In genomic region chr19:29945557-29946422, GRCm38 (mm10) we compare ENCODE assay signal across 20 mouse cellular contexts. TPM values are rescaled to one million over a fixed set of nuclear protein-coding genes. Genes with fewer than 3 reads are reported as not detected.
DNase-seq lines count a peak whose midpoint lies in the region; ATAC-seq and TF ChIP-seq lines count a peak whose summit lies in the region.
"Had no signal": no experiment of that assay in that cellular context is flagged by ENCODE, and none has a peak within 500 bp of the region (broad histone marks: within the 10 kb centered on the region; RNA-seq: fewer than 3 reads in every experiment).

No protein-coding gene starts in this region.

- H3K4me2 ChIP-seq in heart, embryonic 15.5 days, result peak overlapping the region; percentile 3; the same call in 1 of the 2 replicates
- no peak overlapping the region for H3K4me2 ChIP-seq in liver, embryonic 16.5 days (ENCODE audit: low read depth, low read length)
- no peak overlapping the region for H3K4me2 ChIP-seq in liver, embryonic 12.5 days
- H3K4me2 ChIP-seq in liver, postnatal 0 days (ENCODE audit: low read depth, low read length), result peak overlapping the region; percentile 44
- H3K4me2 ChIP-seq: embryonic facial prominence, embryonic 12.5 days; neural tube, embryonic 12.5 days had no signal

- H3K36me3 ChIP-seq in heart, embryonic 15.5 days, result no peaks in the 10 kb centered on the region
- no peaks in the 10 kb centered on the region for H3K36me3 ChIP-seq in liver, embryonic 16.5 days (ENCODE audit: control insufficient read depth, insufficient read depth)
- no peaks in the 10 kb centered on the region for H3K36me3 ChIP-seq in liver, embryonic 12.5 days
- H3K36me3 ChIP-seq in MEL (ENCODE audit: control insufficient read depth in 1 of 2, insufficient read depth in 2 of 2, low read length in 2 of 2), result peaks cover 0 to 9% of the 10 kb centered on the region in 2 experiments; a peak in 2 of 4 replicates
- no peaks in the 10 kb centered on the region for H3K36me3 ChIP-seq in liver, postnatal 0 days (replicated peaks; ENCODE audit: insufficient read depth, low read length)
- H3K36me3 ChIP-seq: embryonic facial prominence, embryonic 12.5 days; G1E; neural tube, embryonic 12.5 days had no signal

- H3K4me3 ChIP-seq in heart, embryonic 15.5 days, result no peak overlapping the region
- H3K4me3 ChIP-seq in liver, embryonic 16.5 days (ENCODE audit: low read depth, low read length), result no peak overlapping the region
- no peak overlapping the region for H3K4me3 ChIP-seq in liver, embryonic 12.5 days
- peak overlapping the region in 1 of 2 experiments; percentile 2; a peak in 1 of 4 replicates for H3K4me3 ChIP-seq in MEL (ENCODE audit: control insufficient read depth in 1 of 2, insufficient read depth in 1 of 2, low read depth in 2 of 2, low read length in 2 of 2)
- H3K4me3 ChIP-seq in liver, postnatal 0 days (ENCODE audit: low read depth, low read length), result no peak overlapping the region
- H3K4me3 ChIP-seq: embryonic facial prominence, embryonic 12.5 days; neural tube, embryonic 12.5 days had no signal

- TF ChIP-seq EP300 in MEL (IDR thresholded peaks at IDR 0.05; ENCODE audit: low read depth in 1 of 2, low read length in 2 of 2), result peak; percentile 49 to 69; a peak in 3 of 4 replicates
- TF ChIP-seq EP300 in liver, postnatal 0 days (IDR thresholded peaks at IDR 0.05; ENCODE audit: low read depth), result no peak

- TF ChIP-seq POLR2A in MEL (IDR thresholded peaks at IDR 0.05; ENCODE audit: control insufficient read depth in 1 of 2, insufficient read depth in 1 of 2, low read depth in 1 of 2, low read length in 2 of 2, poor library complexity in 1 of 2), result no peak

- peaks cover 17% of the 10 kb centered on the region for H3K4me1 ChIP-seq in heart, embryonic 15.5 days (replicated peaks)
- peaks cover 4% of the 10 kb centered on the region for H3K4me1 ChIP-seq in liver, embryonic 16.5 days (ENCODE audit: control insufficient read depth, low read depth, low read length)
- H3K4me1 ChIP-seq in liver, embryonic 12.5 days, result peaks cover 8% of the 10 kb centered on the region; the same call in 1 of the 2 replicates
- H3K4me1 ChIP-seq in MEL (ENCODE audit: control insufficient read depth in 1 of 2, insufficient read depth in 2 of 2, low read length in 2 of 2), result peaks cover 4 to 6% of the 10 kb centered on the region in 2 experiments; a peak in 2 of 4 replicates
- peaks cover 11% of the 10 kb centered on the region for H3K4me1 ChIP-seq in liver, postnatal 0 days (ENCODE audit: insufficient read depth)

- H3K79me2 ChIP-seq in MEL (ENCODE audit: control insufficient read depth, insufficient read depth, low read length, poor library complexity), result no peaks in the 10 kb centered on the region

- H3K27me3 ChIP-seq in heart, embryonic 15.5 days, result no peaks in the 10 kb centered on the region
- no peaks in the 10 kb centered on the region for H3K27me3 ChIP-seq in liver, embryonic 16.5 days (ENCODE audit: control insufficient read depth, insufficient read depth, low read depth, low read length)
- H3K27me3 ChIP-seq in liver, embryonic 12.5 days (replicated peaks), result 0 out of 2 replicates have a peak, but pooled peaks cover 4% of the 10 kb centered on the region
- H3K27me3 ChIP-seq in MEL (ENCODE audit: control insufficient read depth in 1 of 2, insufficient read depth in 2 of 2, low read length in 2 of 2), result peaks cover 4 to 5% of the 10 kb centered on the region in 2 experiments; a peak in 3 of 4 replicates
- H3K27me3 ChIP-seq in liver, postnatal 0 days (ENCODE audit: insufficient read depth, low read length), result no peaks in the 10 kb centered on the region
- H3K27me3 ChIP-seq: embryonic facial prominence, embryonic 12.5 days; neural tube, embryonic 12.5 days had no signal

- no peaks in the 10 kb centered on the region for H3K9me3 ChIP-seq in heart, embryonic 15.5 days (replicated peaks)
- H3K9me3 ChIP-seq in liver, embryonic 16.5 days (replicated peaks; ENCODE audit: control insufficient read depth, low read length), result no peaks in the 10 kb centered on the region
- no peaks in the 10 kb centered on the region for H3K9me3 ChIP-seq in liver, embryonic 12.5 days (replicated peaks)
- H3K9me3 ChIP-seq in MEL (replicated peaks; ENCODE audit: insufficient read depth, low read length), result no peaks in the 10 kb centered on the region
- H3K9me3 ChIP-seq in liver, postnatal 0 days (ENCODE audit: low read length), result no peaks in the 10 kb centered on the region
- H3K9me3 ChIP-seq: embryonic facial prominence, embryonic 12.5 days; G1E; neural tube, embryonic 12.5 days had no signal

- peak overlapping the region; percentile 27; the same call in 1 of the 2 replicates for H3K27ac ChIP-seq in heart, embryonic 15.5 days
- H3K27ac ChIP-seq in liver, embryonic 16.5 days (ENCODE audit: low read length), result peak overlapping the region; percentile 5; the same call in 1 of the 2 replicates
- no peak overlapping the region for H3K27ac ChIP-seq in liver, embryonic 12.5 days
- H3K27ac ChIP-seq in MEL (ENCODE audit: control insufficient read depth, low read depth, low read length), result no peak overlapping the region
- H3K27ac ChIP-seq in liver, postnatal 0 days (ENCODE audit: low read depth), result peak overlapping the region; percentile 69
- H3K27ac ChIP-seq: embryonic facial prominence, embryonic 12.5 days; neural tube, embryonic 12.5 days; stomach, postnatal 0 days had no signal

- no peak for ATAC-seq in heart, embryonic 15.5 days (replicated peaks; ENCODE audit: insufficient number of reproducible peaks, insufficient read depth, low FRiP score, low read depth)
- no peak for ATAC-seq in liver, embryonic 16.5 days (ENCODE audit: low read depth)
- no peak for ATAC-seq in liver, embryonic 12.5 days
- ATAC-seq in liver, postnatal 0 days, result no peak
- ATAC-seq: forebrain, embryonic 16.5 days had no signal

- no peak overlapping the region for H3K9ac ChIP-seq in heart, embryonic 15.5 days
- H3K9ac ChIP-seq in liver, embryonic 16.5 days (ENCODE audit: low read depth, low read length), result no peak overlapping the region
- no peak overlapping the region for H3K9ac ChIP-seq in liver, embryonic 12.5 days
- no peak overlapping the region for H3K9ac ChIP-seq in MEL (ENCODE audit: control insufficient read depth, low read depth, low read length, poor library complexity, severe bottlenecking)
- H3K9ac ChIP-seq in liver, postnatal 0 days (replicated peaks), result no peak overlapping the region
- H3K9ac ChIP-seq: embryonic facial prominence, embryonic 12.5 days; neural tube, embryonic 12.5 days had no signal

- no peak for DNase-seq in heart, adult 9 months (ENCODE audit: low spot score in 2 of 2)
- DNase-seq in MEL (ENCODE audit: low read depth, low spot score), result peak; percentile 71
- DNase-seq in liver, postnatal 0 days, result no peak
- DNase-seq in cerebellum, adult 9-11 months, result no peak
- no peak for DNase-seq in spleen, postnatal 14 days (ENCODE audit: low spot score in 2 of 2)
- DNase-seq: adrenal gland, postnatal 25 days; cerebellum, adult 18-20 months; lung, postnatal 4 days; right cerebral cortex, postnatal 25 days had no signal

- no peak; a peak in 1 of 6 replicates for TF ChIP-seq CTCF in MEL (IDR thresholded peaks at IDR 0.05 in 2 of 3, conservative IDR thresholded peaks at IDR 0.05 in 1 of 3; ENCODE audit: control insufficient read depth in 1 of 3, insufficient read depth in 1 of 3, low read depth in 2 of 3, low read length in 3 of 3, poor library complexity in 1 of 3, severe bottlenecking in 1 of 3)
- no peak for TF ChIP-seq CTCF in liver, postnatal 0 days (IDR thresholded peaks at IDR 0.05; ENCODE audit: low read depth)

- WGBS in heart, embryonic 15.5 days, result 14% methylated on average over 11 of the region's 11 CpGs
- 10% methylated on average over 11 of the region's 11 CpGs for WGBS in liver, embryonic 16.5 days (ENCODE audit: insufficient replicate concordance)
- WGBS in liver, embryonic 12.5 days (ENCODE audit: insufficient replicate concordance), result 13% methylated on average over 11 of the region's 11 CpGs
- WGBS in liver, postnatal 0 days (ENCODE audit: insufficient replicate concordance), result 13% methylated on average over 11 of the region's 11 CpGs

- no peak for TF ChIP-seq RAD21 in MEL (IDR thresholded peaks at IDR 0.05; ENCODE audit: low read depth, low read length)

TF ChIP-seq in MEL, 35 proteins besides CTCF, POLR2A, EP300 and RAD21:
- TF ChIP-seq USF1 (IDR thresholded peaks at IDR 0.05; ENCODE audit: low read depth, low read length), result no peak
- TF ChIP-seq MYC (IDR thresholded peaks at IDR 0.05; ENCODE audit: low read depth, low read length), result no peak
- TF ChIP-seq RCOR1 (IDR thresholded peaks at IDR 0.05; ENCODE audit: low read depth, low read length), result peak; percentile 74
- TF ChIP-seq ZNF384 (IDR thresholded peaks at IDR 0.05; ENCODE audit: low read depth, low read length), result no peak
- 0 out of 2 replicates have a peak, but pooled peaks have one; percentile 9 for TF ChIP-seq TAL1 (IDR thresholded peaks at IDR 0.05; ENCODE audit: low read length)
- TF ChIP-seq TCF12 (IDR thresholded peaks at IDR 0.05; ENCODE audit: low read depth, low read length), result 0 out of 2 replicates have a peak, but pooled peaks have one; percentile 5
- no peak for TF ChIP-seq KAT2A (conservative IDR thresholded peaks at IDR 0.05; ENCODE audit: low read depth, low read length)
- peak; percentile 71 for TF ChIP-seq GATA1 (IDR thresholded peaks at IDR 0.05; ENCODE audit: low read depth, low read length)
- TF ChIP-seq HCFC1 (IDR thresholded peaks at IDR 0.05; ENCODE audit: low read depth, low read length), result 0 out of 2 replicates have a peak, but pooled peaks have one; percentile 10
- TF ChIP-seq MXI1 (IDR thresholded peaks at IDR 0.05; ENCODE audit: low read depth, low read length), result 0 out of 2 replicates have a peak, but pooled peaks have one; percentile 23
TF ChIP-seq in MEL: peak in this region for 6.

RNA-seq across cellular contexts. Expression of gene Il33, which starts 20.9 kb away (rescaled TPM):
- polyA plus RNA-seq in heart, embryonic 15.5 days (2015; fragmentation: Nextera tagmentation; extraction: Ambion mirVana), result 9.5 and 10.2 TPM in 2 replicates
- polyA plus RNA-seq in liver, embryonic 16.5 days (2015; fragmentation: Nextera tagmentation; extraction: Ambion mirVana), result 1.5 and 1.6 TPM in 2 replicates
- 0.64 and 0.73 TPM in 2 replicates for polyA plus RNA-seq in liver, embryonic 12.5 days (2016; fragmentation: Nextera tagmentation; extraction: Ambion mirVana)
- total RNA-seq in MEL (2012; rRNA removed), result not detected in 2 replicates
- under 1 TPM in 1 of 2 experiments, not detected in 1; 0.17 TPM for polyA plus RNA-seq in MEL (2012; ENCODE audit: insufficient read depth in 1 of 2, insufficient read length in 2 of 2, low read depth in 1 of 2, low replicate concordance in 2 of 2, missing spikeins in 1 of 2)
- polyA plus RNA-seq in liver, postnatal 0 days (2015; fragmentation: Nextera tagmentation; extraction: Ambion mirVana), result 1.3 and 1.6 TPM in 2 replicates
- total RNA-seq: hematopoietic stem cell, adult 5-6 weeks had no signal

RNA-seq across cellular contexts. Expression of gene Trpd52l3, which starts 57.8 kb away (rescaled TPM):
- polyA plus RNA-seq in heart, embryonic 15.5 days (2015; fragmentation: Nextera tagmentation; extraction: Ambion mirVana), result not detected in 2 replicates
- polyA plus RNA-seq in liver, embryonic 16.5 days (2015; fragmentation: Nextera tagmentation; extraction: Ambion mirVana), result not detected in 2 replicates
- polyA plus RNA-seq in liver, embryonic 12.5 days (2016; fragmentation: Nextera tagmentation; extraction: Ambion mirVana), result not detected in 2 replicates
- not detected in 2 replicates for total RNA-seq in MEL (2012; rRNA removed)
- polyA plus RNA-seq in MEL (2012; ENCODE audit: insufficient read depth in 1 of 2, insufficient read length in 2 of 2, low read depth in 1 of 2, low replicate concordance in 2 of 2, missing spikeins in 1 of 2), result not detected
- polyA plus RNA-seq in liver, postnatal 0 days (2015; fragmentation: Nextera tagmentation; extraction: Ambion mirVana), result not detected in 2 replicates
- total RNA-seq: adrenal gland, postnatal 25 days; hematopoietic stem cell, adult 5-6 weeks; layer of hippocampus, adult 18-20 months had no signal
- polyA plus RNA-seq: embryonic facial prominence, embryonic 12.5 days; forebrain, embryonic 16.5 days; G1E; limb, embryonic 11.5 days; neural tube, embryonic 12.5 days; stomach, postnatal 0 days had no signal

Comparison
In these comparisons a context has a peak if more than half of its experiments do, and no peak if none do; other contexts are left out.
1. H3K27ac ChIP-seq: peak in heart, embryonic 15.5 days (single experiment), liver, embryonic 16.5 days (single experiment) and liver, postnatal 0 days (single experiment); none in liver, embryonic 12.5 days (single experiment) and MEL (single experiment).
2. H3K4me2 ChIP-seq: peak in heart, embryonic 15.5 days (single experiment) and liver, postnatal 0 days (single experiment); none in liver, embryonic 16.5 days (single experiment) and liver, embryonic 12.5 days (single experiment).